Mouse (Mus musculus): ENCODE data around the gene Pax5. TPM values are rescaled to one million over a fixed set of nuclear protein-coding genes. Genes with fewer than 3 reads are reported as not detected.
A peak's percentile ranks its signal among the peaks of the same experiment; 100 is the strongest.

The Pax5 gene
- polyA plus RNA-seq, 1 experiment from 2014 or later: not detected

DNA sequence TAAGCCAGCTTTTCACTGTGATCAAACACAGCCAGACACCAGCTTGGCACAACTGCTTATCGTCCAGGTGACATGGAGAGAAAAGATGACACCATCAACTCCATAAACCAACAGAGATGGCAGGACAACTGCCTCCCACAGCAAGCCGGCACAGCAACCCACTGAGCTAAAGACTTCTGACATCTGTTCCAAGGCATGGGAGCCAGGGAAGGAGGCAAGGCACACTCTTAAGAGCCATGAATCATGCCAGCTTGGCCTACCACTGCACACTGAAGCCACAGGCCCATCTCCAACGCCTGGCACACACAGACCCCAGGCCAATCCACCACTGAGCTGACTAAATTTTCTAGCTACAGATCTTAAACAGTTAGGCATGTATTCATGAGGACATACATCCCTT lies 32.3 kb downstream of the Pax5 start:
- no peak for ATAC-seq

DNA sequence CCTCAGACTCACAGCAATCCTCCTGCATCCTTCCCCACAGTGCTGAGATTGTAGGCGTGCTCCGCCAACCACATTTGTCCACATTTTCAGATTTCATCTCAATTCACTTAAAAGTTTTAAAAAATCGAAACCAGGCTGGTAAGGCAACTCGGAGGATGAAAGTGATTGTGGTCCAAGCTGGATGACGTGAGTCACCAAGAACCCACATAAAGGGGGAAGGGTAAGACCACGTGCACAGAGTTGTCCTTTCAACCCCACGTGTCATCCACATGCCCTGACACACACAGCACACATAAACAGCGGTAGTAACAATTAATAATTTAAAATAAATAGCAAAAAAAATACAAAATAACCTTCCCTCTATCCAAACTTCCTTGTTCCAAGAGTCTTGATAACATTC lies 35.3 kb downstream of the Pax5 start:
- TF ChIP-seq CTCF (IDR thresholded peaks at IDR 0.05): no peak
- POLR2A ChIA-PET: no interaction called here
- CTCF ChIA-PET: no interaction called here

More for the DNA sequence above, 32.3 kb downstream of the Pax5 start:
- no peak for DNase-seq (ENCODE audit: low read depth, low spot score)
- CTCF ChIA-PET: no interaction called here
- TF ChIP-seq CTCF (IDR thresholded peaks at IDR 0.05): no peak
- in situ Hi-C loops (cut with MboI; ENCODE audit: low pct_unique_long_range_greater_than_20kb): no loop called here
- H3K27me3 ChIP-seq: peaks cover 8% of the 10 kb centered on the region
- POLR2A ChIA-PET: no interaction called here

DNA sequence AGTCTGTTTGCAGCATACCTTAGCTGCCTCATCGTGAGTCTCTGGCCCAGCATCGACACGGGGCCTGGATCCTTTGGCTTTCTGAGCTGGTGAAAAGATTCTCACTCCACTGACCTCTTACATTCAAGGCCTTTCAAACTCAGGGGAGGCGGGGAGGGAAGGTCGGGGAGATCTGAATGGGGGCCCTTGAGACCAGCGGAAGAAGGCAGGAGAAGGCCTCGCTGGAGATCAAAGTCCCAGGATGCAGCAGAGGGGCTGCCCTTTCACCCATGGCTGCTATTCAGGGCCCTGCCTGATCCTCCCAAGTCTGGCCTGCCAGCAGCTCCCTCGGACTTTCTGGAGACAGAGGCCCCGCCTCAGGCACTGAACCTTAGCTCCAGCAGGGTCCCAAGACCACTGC lies 36.6 kb downstream of the Pax5 start:
- ChIA-PET POLR2A (no interaction called here), CTCF (no interaction called here)
- ATAC-seq (no peak), DNase-seq (ENCODE audit: low read depth, low spot score) (no peak)
- in situ Hi-C loops (cut with MboI; ENCODE audit: low pct_unique_long_range_greater_than_20kb): no loop called here
- TF ChIP-seq CTCF (IDR thresholded peaks at IDR 0.05): no peak
- peaks cover 10% of the 10 kb centered on the region for H3K27me3 ChIP-seq

More for the DNA sequence above, 35.3 kb downstream of the Pax5 start:
- DNase-seq (ENCODE audit: low read depth, low spot score) (no peak), ATAC-seq (no peak)
- H3K27me3 ChIP-seq: peaks cover 10% of the 10 kb centered on the region
- in situ Hi-C loops (cut with MboI; ENCODE audit: low pct_unique_long_range_greater_than_20kb): no loop called here

DNA sequence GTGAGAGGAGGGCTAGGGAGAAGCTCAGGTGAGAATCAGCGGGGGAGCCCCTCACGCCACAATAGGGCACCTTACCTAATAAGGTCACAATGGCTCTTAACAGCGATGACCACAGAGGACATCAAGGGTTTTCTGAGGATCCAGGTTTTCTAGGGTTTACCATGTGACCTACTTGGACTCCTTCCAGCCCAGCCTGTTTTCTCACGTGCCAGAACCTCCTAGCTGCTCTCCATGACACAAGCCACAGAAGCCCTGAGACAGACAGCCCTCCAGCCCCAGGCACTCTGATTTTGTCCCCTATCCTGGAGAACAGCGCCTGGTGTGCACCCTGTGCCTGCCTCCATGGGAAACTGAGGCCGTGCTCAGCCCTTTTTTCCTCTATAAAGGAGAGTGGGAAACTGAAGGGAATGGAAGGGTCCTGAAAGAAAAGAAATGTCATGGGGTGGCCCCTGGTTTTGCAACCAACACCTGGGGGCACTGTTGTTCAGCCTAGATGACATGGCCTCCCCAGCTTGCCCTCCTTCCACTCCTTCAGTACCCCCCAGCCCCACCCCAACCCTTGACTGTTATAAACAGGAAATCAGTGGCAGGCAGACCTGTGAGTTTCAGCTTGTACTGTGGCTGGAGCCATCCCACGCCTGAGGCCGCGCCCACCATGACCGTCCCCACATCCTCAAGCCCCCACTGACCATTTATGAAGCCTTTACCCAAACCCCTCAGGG lies 37.9 kb downstream of the Pax5 start:
- DNase-seq (ENCODE audit: low read depth, low spot score): no peak
- peaks cover 10% of the 10 kb centered on the region for H3K27me3 ChIP-seq
- no peak for TF ChIP-seq CTCF (IDR thresholded peaks at IDR 0.05)
- ATAC-seq: no peak
- in situ Hi-C loops (cut with MboI; ENCODE audit: low pct_unique_long_range_greater_than_20kb): no loop called here
- ChIA-PET CTCF (no interaction called here), POLR2A (no interaction called here)

DNA sequence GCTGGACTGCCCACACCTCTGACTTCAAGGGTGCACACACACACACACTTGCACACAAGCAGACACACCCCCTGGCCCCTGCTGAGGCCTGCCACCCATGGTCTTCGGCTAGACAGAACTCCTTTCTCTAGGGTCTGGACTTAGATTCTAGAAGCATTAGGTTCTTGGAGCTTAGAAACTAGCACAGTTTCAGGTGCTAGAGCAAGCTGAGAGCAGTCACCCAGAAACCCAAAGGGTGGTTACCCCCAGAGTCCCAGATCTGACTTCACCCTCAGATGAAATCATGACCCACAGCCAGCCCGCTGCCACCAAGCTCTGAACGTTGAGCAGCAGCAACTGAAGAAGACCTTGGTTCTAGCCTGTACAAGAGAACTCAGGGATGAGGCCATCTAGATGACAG lies 38.8 kb downstream of the Pax5 start:
- peaks cover 10% of the 10 kb centered on the region for H3K27me3 ChIP-seq
- TF ChIP-seq CTCF (IDR thresholded peaks at IDR 0.05): no peak
- ChIA-PET CTCF (no interaction called here), POLR2A (no interaction called here)
- DNase-seq (ENCODE audit: low read depth, low spot score): no peak
- in situ Hi-C loops (cut with MboI; ENCODE audit: low pct_unique_long_range_greater_than_20kb): no loop called here
- ATAC-seq: no peak

DNA sequence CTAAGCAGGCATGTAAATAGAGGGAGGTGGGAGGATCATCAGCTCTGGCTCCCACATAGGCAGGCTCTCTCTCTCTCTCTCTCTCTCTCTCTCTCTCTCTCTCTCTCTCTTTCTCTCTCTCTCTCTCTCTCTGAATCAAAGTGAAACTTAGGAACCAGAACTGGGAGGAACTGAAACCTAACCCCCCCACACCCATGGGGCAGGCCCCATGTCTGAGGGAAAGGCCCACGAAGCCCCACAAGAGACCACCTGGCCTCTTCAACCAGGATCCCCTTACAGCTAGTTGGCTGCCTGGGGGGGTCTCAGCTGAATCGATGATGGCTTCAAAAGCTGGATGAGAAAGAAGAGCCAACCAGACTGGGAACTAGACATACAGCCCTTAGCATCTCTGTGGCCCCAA lies 39.3 kb downstream of the Pax5 start:
- in situ Hi-C loops (cut with MboI; ENCODE audit: low pct_unique_long_range_greater_than_20kb): no loop called here
- DNase-seq (ENCODE audit: low read depth, low spot score): no peak
- H3K27me3 ChIP-seq: peaks cover 10% of the 10 kb centered on the region
- TF ChIP-seq CTCF (IDR thresholded peaks at IDR 0.05): no peak
- no peak for ATAC-seq
- POLR2A ChIA-PET: no interaction called here
- CTCF ChIA-PET: no interaction called here

DNA sequence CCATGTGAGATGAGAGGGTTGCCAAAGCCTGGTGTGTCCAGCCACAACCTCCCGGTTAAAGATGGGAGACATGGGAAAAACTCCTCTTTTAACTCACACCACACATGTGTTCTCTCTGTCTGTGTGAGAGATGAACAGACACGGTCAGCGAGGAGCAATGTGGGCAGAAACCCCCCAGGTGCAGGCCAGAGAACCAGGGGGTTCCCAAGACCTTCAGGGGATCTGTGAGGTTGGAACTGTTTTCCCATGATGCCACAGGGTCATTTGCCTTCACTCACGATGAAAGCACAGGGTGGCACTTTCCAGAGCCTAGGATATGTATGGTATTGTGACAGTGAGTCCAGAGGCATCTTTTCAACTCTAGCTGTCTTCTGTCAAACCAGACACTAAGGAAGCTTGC lies 39.9 kb downstream of the Pax5 start:
- no peak for TF ChIP-seq CTCF (IDR thresholded peaks at IDR 0.05)
- DNase-seq (ENCODE audit: low read depth, low spot score) (no peak), ATAC-seq (no peak)
- H3K27me3 ChIP-seq: peaks cover 12% of the 10 kb centered on the region
- in situ Hi-C loops (cut with MboI; ENCODE audit: low pct_unique_long_range_greater_than_20kb): no loop called here
- POLR2A ChIA-PET: no interaction called here
- CTCF ChIA-PET: no interaction called here

DNA sequence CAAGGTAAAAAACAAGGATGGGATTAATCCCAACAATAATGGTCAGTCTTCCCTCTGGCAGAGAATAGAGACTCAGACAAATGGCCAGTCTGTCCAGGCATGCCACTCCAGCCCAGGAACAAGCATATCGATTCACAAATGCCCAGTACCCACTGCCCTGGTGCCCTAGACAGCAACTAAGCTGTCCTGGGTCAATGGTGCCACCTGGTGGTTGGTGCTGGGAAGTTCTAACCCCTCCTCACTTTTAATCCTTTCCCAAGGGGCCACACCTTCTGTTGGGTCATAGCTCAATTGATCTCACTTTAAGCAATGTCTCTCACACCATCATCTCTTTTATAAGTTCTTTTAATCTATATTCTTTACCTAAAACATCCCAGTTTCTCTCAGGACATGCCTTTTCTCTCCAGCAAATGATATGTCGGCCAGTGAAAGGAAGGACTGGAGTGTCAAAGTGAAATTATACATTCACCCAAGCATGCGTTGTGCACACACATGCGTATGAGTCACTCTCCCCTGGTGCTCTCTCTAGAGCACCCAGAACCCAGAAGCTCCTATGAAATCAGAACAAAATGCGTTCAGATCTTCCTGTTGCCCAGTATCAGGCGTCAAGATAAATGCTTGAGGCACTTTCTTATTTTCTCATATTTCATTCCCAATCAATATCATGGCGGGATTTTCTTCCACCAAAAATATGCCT lies 40.7 kb downstream of the Pax5 start:
- TF ChIP-seq CTCF (IDR thresholded peaks at IDR 0.05): peak; percentile 54
- peaks cover 18% of the 10 kb centered on the region for H3K27me3 ChIP-seq
- DNase-seq (ENCODE audit: low read depth, low spot score) (no peak), ATAC-seq (no peak)
- ChIA-PET POLR2A (no interaction called here), CTCF (interaction anchor here (1.1 kb wide), 1 partner anchor 9 kb away, joined by 3 read pairs; no protein-coding TSS in a partner anchor)
- in situ Hi-C loops (cut with MboI; ENCODE audit: low pct_unique_long_range_greater_than_20kb): no loop called here

DNA sequence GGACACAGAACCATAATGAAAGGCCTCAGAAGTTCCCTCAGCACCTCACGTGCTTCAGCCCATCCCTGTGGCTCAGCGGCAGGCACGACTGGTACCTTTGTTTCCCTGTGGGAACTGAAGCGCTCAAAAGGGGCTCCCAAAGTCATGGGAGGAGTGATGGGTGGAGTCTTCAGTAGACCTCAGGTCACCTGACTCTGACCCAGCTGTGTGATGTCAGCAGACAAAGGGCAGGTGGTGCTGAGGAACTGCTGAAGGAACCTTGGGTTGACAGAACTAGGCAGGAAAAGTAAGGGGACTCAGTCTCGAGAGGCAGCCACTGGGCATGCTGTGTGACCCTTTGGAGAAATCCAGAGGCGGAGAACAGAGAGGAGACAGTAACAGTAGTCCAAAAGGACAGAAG lies 41.7 kb downstream of the Pax5 start:
- POLR2A ChIA-PET: no interaction called here
- ATAC-seq (no peak), DNase-seq (ENCODE audit: low read depth, low spot score) (no peak)
- CTCF ChIA-PET: no interaction called here
- in situ Hi-C loops (cut with MboI; ENCODE audit: low pct_unique_long_range_greater_than_20kb): no loop called here
- TF ChIP-seq CTCF (IDR thresholded peaks at IDR 0.05): no peak
- peaks cover 21% of the 10 kb centered on the region for H3K27me3 ChIP-seq

DNA sequence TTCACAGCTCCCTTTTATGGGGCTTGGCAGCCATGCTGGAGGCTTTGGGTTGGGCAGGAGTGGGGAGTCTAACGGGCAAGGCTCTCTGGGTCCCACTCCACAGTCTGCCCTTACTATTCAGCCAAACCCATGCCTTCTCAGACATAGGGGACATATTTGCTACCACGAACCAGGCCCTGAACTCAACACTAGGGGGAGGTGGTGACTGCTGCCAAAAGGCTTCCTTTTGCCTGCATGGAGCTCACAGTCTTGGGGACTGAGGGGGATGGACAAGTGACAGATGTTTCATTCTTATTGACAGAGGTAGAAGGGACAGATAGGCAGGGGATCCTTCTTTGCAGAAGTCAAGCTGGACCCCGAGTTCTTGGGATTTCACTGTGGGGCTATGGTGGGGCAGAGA lies 42.1 kb downstream of the Pax5 start:
- TF ChIP-seq CTCF (IDR thresholded peaks at IDR 0.05): no peak
- DNase-seq (ENCODE audit: low read depth, low spot score): no peak
- in situ Hi-C loops (cut with MboI; ENCODE audit: low pct_unique_long_range_greater_than_20kb): no loop called here
- peaks cover 25% of the 10 kb centered on the region for H3K27me3 ChIP-seq
- POLR2A ChIA-PET: no interaction called here
- CTCF ChIA-PET: no interaction called here
- no peak for ATAC-seq

DNA sequence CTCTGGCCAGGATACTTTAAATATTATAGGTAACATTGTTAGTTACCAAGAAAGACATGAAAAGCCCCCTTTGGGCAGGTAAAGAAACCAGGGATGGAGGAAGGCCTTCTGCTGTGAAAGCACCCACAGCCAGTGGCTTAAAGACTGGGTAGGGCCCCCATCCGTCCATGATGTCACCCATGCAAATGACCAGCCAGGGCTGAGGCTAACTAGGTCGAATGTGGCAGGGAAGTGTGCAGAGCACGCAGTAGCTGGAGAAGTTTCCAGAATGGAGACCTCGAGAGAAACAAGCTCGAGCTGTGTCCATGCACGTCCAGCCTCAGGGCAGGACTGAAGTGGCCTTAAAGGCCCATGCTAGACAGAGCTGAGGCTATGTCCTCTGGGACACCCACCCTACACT lies 42.9 kb downstream of the Pax5 start:
- ATAC-seq (no peak), DNase-seq (ENCODE audit: low read depth, low spot score) (no peak)
- ChIA-PET CTCF (no interaction called here), POLR2A (no interaction called here)
- no peak for TF ChIP-seq CTCF (IDR thresholded peaks at IDR 0.05)
- in situ Hi-C loops (cut with MboI; ENCODE audit: low pct_unique_long_range_greater_than_20kb): no loop called here
- peaks cover 27% of the 10 kb centered on the region for H3K27me3 ChIP-seq

DNA sequence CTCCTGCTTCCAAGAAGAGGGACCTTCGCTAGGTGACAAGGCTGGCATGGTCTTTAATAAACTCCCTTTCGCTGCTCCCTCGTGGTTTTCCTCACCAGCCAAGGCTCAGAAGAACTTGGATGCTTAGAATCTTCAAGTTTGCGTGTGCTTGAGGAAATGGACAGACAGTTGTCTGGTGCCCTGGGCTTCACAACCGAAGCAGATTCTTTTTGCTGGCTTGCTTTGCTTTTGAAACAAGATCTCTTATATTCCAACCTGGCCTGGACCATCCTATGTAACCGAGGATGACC lies 45.6 kb downstream of the Pax5 start:
- ChIA-PET CTCF (no interaction called here), POLR2A (no interaction called here)
- ATAC-seq (no peak), DNase-seq (ENCODE audit: low read depth, low spot score) (no peak)
- peaks cover 27% of the 10 kb centered on the region for H3K27me3 ChIP-seq
- no peak for TF ChIP-seq CTCF (IDR thresholded peaks at IDR 0.05)
- in situ Hi-C loops (cut with MboI; ENCODE audit: low pct_unique_long_range_greater_than_20kb): no loop called here
